ENCODE assay signal across 20 mouse cellular contexts in genomic region chr6:13683929-13684595, GRCm38 (mm10).
"Had no signal": no experiment of that assay in that cellular context is flagged by ENCODE, and none has a peak within 500 bp of the region (broad histone marks: within the 10 kb centered on the region; RNA-seq: fewer than 3 reads in every experiment).

No protein-coding gene starts in this region.

- H3K9me3 ChIP-seq: kidney, embryonic 15.5 days; limb, embryonic 10.5 days; limb, embryonic 13.5 days; liver, embryonic 12.5 days; liver, embryonic 15.5 days; lung, embryonic 15.5 days; megakaryocyte, embryonic 14.5 days; midbrain, embryonic 10.5 days had no signal

- H3K4me2 ChIP-seq: kidney, embryonic 15.5 days; limb, embryonic 13.5 days; liver, embryonic 12.5 days; liver, embryonic 15.5 days; lung, embryonic 15.5 days had no signal

- H3K9ac ChIP-seq: kidney, embryonic 15.5 days; limb, embryonic 13.5 days; liver, embryonic 12.5 days; liver, embryonic 15.5 days; lung, embryonic 15.5 days had no signal

- H3K27ac ChIP-seq: kidney, embryonic 15.5 days; limb, embryonic 10.5 days; limb, embryonic 13.5 days; liver, embryonic 12.5 days; liver, embryonic 15.5 days; lung, embryonic 15.5 days; midbrain, embryonic 10.5 days; stomach, postnatal 0 days had no signal

- H3K4me1 ChIP-seq: kidney, embryonic 15.5 days; limb, embryonic 10.5 days; limb, embryonic 13.5 days; liver, embryonic 12.5 days; liver, embryonic 15.5 days; lung, embryonic 15.5 days; midbrain, embryonic 10.5 days had no signal

- H3K4me3 ChIP-seq: kidney, embryonic 15.5 days; limb, embryonic 10.5 days; limb, embryonic 13.5 days; liver, embryonic 12.5 days; liver, embryonic 15.5 days; lung, embryonic 15.5 days; megakaryocyte, embryonic 14.5 days; midbrain, embryonic 10.5 days had no signal

- H3K36me3 ChIP-seq: kidney, embryonic 15.5 days; limb, embryonic 10.5 days; limb, embryonic 13.5 days; liver, embryonic 12.5 days; liver, embryonic 15.5 days; lung, embryonic 15.5 days; midbrain, embryonic 10.5 days had no signal

- ATAC-seq: liver, embryonic 12.5 days had no signal

- H3K27me3 ChIP-seq: kidney, embryonic 15.5 days; limb, embryonic 13.5 days; liver, embryonic 12.5 days; liver, embryonic 15.5 days; lung, embryonic 15.5 days; megakaryocyte, embryonic 14.5 days had no signal

- DNase-seq: kidney, adult 8-10 months; kidney, postnatal 10 days; kidney, postnatal 36 days; liver; lung, adult 18-20 months; lung, postnatal 10 days; lung, postnatal 36 days; midbrain, embryonic 14.5 days; right cerebral cortex, postnatal 4 days; thymus, adult 2 months; thymus, postnatal 4 days had no signal
